Mouse (Mus musculus): ENCODE results near the gene Zcchc17. TPM values are rescaled to one million over a fixed set of nuclear protein-coding genes. Genes with fewer than 3 reads are reported as not detected.

Gene Zcchc17
- total RNA-seq (2023; ENCODE audit: inconsistent age): 25.0 to 25.9 TPM (median 25.3 TPM) in 4 replicates

DNA sequence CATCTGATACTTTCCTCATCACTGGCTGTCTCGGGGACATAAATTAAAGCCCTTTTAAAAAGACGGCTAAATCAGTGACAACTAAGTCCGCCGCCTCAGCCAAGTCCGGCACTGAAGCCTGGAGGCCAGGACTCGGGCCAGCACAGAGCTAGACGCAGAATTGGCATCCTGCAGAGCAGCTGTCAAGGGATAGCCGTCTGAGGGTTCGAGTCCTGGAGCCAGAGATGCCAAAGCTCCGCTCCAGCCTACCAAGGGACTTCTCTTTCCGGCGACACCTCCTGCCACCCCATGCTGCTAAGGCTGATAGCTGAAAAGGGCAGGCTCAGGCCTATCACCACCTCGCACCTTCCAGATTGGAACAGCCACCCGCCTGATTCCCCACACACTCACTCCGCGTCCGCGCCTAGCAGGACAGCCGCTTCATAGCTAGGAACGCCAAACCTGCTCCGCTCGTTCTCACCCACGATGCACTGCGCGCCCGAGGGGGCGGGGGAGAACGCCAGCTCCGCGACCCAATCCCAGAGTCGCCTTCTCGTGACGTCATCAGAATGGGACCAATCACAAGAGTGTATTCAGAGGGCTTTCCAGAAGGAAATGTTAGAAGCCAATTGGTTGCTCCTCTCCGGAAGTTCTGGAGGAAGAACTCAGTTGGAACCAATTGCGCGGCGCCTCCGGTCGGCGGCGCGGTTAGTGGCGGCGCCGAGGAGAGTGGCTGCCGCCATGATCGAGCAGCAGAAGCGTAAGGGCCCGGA is at the start of gene Zcchc17, which contains the start of gene Snrnp40:
TSS of gene Zcchc17 (minus strand) at position 458 of the 752 bp plus-strand sequence.
TSS of gene Snrnp40 (plus strand) at position 647 of the 752 bp plus-strand sequence.

DNA sequence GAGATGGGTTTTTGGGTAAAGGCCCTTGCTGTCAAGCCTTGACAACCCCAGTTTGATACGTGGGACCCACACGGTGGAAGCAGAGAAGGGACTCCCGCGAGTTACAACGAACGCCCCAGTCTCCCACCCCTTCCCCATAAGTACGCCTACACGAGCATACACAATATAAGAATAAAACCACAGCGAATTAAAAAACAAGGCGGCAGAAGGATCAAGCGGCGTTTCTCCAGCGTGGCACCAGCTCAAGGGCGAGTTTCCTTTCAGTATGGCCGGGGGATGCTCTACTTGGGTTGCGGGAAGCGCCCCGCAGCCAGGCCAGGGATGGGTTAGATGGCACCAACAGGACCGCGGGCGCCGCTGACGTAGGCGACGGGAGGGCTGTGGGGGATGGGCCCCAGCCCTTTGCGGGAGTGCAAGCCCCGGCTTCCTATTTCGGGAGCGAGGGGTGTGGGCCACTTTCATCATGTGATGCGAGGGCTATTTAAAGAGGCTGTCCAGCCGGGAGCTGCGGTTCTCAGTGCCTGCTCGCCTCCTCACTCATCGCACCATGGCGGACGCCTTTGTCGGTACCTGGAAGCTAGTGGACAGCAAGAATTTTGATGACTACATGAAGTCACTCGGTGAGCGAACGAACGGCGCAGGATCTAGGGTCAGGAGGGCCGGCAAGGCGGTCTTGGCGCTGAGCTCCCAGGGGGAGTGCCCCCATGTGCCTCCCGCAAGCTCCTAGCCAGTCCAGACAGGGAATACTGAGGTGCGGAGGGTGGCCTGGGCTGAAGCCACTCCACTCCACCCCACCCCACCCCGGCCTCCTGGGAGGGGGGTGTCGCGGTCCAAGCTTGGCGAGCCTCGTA is 51.3 kb downstream of the Zcchc17 start, which contains the start of the genes Fabp3 and Gm10570:
TSS of gene Fabp3 (plus strand) at position 365 of the 851 bp plus-strand sequence.
TSS of gene Gm10570 (minus strand) at position 444 of the 851 bp plus-strand sequence.

DNA sequence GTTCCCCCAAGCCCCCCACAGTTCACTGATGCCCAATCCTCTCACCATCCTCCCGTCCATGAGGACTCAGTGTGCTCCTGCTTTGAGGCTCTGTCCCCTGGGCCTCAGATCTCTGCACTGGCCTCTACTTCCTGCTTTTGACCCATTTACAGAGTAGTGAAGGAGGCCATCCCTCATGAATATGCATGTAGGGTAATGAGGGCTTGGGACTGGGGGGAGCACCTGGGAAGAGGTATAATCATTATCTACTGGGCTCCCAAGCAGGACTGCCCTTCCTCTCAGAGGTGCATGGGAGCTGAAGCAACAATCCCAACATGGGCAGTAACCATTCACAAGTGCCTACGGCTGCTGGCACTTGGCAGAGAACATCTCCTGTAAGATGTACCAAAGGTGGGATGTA is 80.6 kb downstream of the Zcchc17 start, which contains the start of gene Serinc2:
TSS of gene Serinc2 (minus strand) at position 101 of the 400 bp plus-strand sequence.

Other genes starting within 250 kb of the Zcchc17 start
- not detected in 4 replicates for gene Hcrtr1, start 220.6 kb downstream of the Zcchc17 start, total RNA-seq (2023; ENCODE audit: inconsistent age)
- gene Tinagl1, start 184.8 kb downstream of the Zcchc17 start, total RNA-seq (2023; ENCODE audit: inconsistent age): not detected in 4 replicates
- gene Gm853, start 137.5 kb downstream of the Zcchc17 start, total RNA-seq (2023; ENCODE audit: inconsistent age): not detected in 4 replicates
- gene Serinc2, start 80.7 kb downstream of the Zcchc17 start, total RNA-seq (2023; ENCODE audit: inconsistent age): not detected in 4 replicates
- gene Fabp3, start 51.3 kb downstream of the Zcchc17 start, total RNA-seq (2023; ENCODE audit: inconsistent age): not detected in 4 replicates
- 1.2 TPM in 1 of 4 replicates, not detected in the others for gene Gm10570, start 51.3 kb downstream of the Zcchc17 start, total RNA-seq (2023; ENCODE audit: inconsistent age)
- gene Snrnp40, start 189 bp upstream of the Zcchc17 start, total RNA-seq (2023; ENCODE audit: inconsistent age): 62.0 to 72.9 TPM (median 70.8 TPM) in 4 replicates
- gene Nkain1, start 214.2 kb upstream of the Zcchc17 start, total RNA-seq (2023; ENCODE audit: inconsistent age): not detected in 4 replicates